Mouse (Mus musculus) bone marrow, adult 2 months (tissue): ENCODE data around the gene Rcan2.

Experiments used
- CTCF ChIP-seq: fragments of 200-500 bp; IDR thresholded peaks from 2 replicates; pipeline ENCODE4 v1.5.1; 2011; ENCODE audit warnings: low read length, control low read depth; ENCODE audit not compliant: control insufficient read depth, insufficient read depth
- POLR2A ChIP-seq: fragments of 200-500 bp; IDR thresholded peaks from 2 replicates; pipeline ENCODE4 v1.6.1; 2011; ENCODE audit warnings: low read depth, mild to moderate bottlenecking, control low read depth, low read length, borderline replicate concordance; ENCODE audit not compliant: control insufficient read depth

GRCm38 (mm10) chr17:43969943-43970342 is 168.8 kb downstream of the Rcan2 start:
- no peak for TF ChIP-seq POLR2A
- no peak for TF ChIP-seq CTCF
